Mouse (Mus musculus): ENCODE data around the gene Wsb1. TPM values are rescaled to one million over a fixed set of nuclear protein-coding genes. Genes with fewer than 3 reads are reported as not detected.

The Wsb1 gene
- total RNA-seq, 2 experiments from 2014 or later: 45.0 to 45.1 TPM

Other genes starting within 250 kb of the Wsb1 start
- 5.4 and 11.9 TPM in 2 replicates for gene Ksr1, start 108.3 kb downstream of the Wsb1 start, total RNA-seq (2014; fragmentation: Nextera tagmentation)
- gene Ksr1, start 108.3 kb downstream of the Wsb1 start, total RNA-seq (2017): 10.6 and 13.6 TPM in 2 replicates
- gene Gm9964, start 42.2 kb upstream of the Wsb1 start, total RNA-seq (2014; fragmentation: Nextera tagmentation): not detected in 2 replicates
- gene Gm9964, start 42.2 kb upstream of the Wsb1 start, total RNA-seq (2017): not detected in 2 replicates
- gene Nf1, start 85.0 kb upstream of the Wsb1 start, total RNA-seq (2014; fragmentation: Nextera tagmentation): 23.3 and 27.5 TPM in 2 replicates
- 10.6 and 11.7 TPM in 2 replicates for gene Nf1, start 85.0 kb upstream of the Wsb1 start, total RNA-seq (2017)
- gene Omg, start 249.4 kb upstream of the Wsb1 start, total RNA-seq (2014; fragmentation: Nextera tagmentation): 0.20 TPM in 1 of 2 replicates, not detected in the other
- gene Omg, start 249.4 kb upstream of the Wsb1 start, total RNA-seq (2017): 0.69 TPM in 1 of 2 replicates, not detected in the other

All from megakaryocyte-erythroid progenitor cell, adult 5-6 weeks (primary cell).